Mouse (Mus musculus): ENCODE measurements around the gene H2-Q6. TPM values are rescaled to one million over a fixed set of nuclear protein-coding genes. Genes with fewer than 3 reads are reported as not detected.
"Not testable (repeated sequence)": the region's sequence is repeated elsewhere in the genome, so short reads cannot be mapped to it uniquely, and the experiment has no call there.

Gene H2-Q6
- total and polyA plus RNA-seq, 2 experiments from 2014 or later = 0.26 to 1.8 TPM

DNA sequence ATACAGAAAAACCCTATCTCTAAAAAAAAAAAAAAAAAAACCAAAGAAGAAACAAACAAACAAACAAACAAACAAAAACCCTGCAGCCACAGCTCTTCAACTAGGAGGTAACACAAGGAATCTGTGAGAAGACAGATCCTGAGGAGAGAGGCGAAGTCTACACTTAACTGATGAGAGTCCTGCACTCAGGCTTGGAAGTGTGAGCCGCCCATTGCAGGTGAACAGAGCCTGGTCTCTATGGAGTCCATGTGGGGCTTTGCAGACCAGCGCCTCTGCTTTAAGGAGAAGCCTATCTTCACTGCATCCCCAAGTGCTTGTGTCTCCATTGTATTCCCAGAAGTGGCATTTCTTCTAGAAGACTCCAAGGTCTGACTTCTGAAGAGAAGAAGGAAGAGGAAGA lies 544 bp upstream of the H2-Q6 start:
- H3K27me3 ChIP-seq (ENCODE audit: control insufficient read depth, insufficient read depth, low read length) = peaks cover 24% of the 10 kb centered on the region
- H3K4me1 ChIP-seq (ENCODE audit: control insufficient read depth, insufficient read depth); H3K36me3 ChIP-seq (replicated peaks; ENCODE audit: control insufficient read depth, insufficient read depth, low read length); H3K4me3 ChIP-seq (ENCODE audit: low read depth, low read length); H3K9ac ChIP-seq (replicated peaks; ENCODE audit: low read depth, low read length); DNase-seq (ENCODE audit: low spot score); H3K9me3 ChIP-seq (replicated peaks; ENCODE audit: control insufficient read depth, low read length); H3K27ac ChIP-seq (ENCODE audit: low read depth); ATAC-seq (ENCODE audit: insufficient read depth, low read depth); H3K4me2 ChIP-seq (ENCODE audit: low read depth, low read length): not testable (repeated sequence)
- WGBS = 81% methylated on average over 3 of the region's 3 CpGs

GRCm38 (mm10) chr17:35425474-35425873 lies 824 bp downstream of the H2-Q6 start:
- not testable (repeated sequence) for H3K27ac ChIP-seq (ENCODE audit: low read depth); H3K9ac ChIP-seq (replicated peaks; ENCODE audit: low read depth, low read length); DNase-seq (ENCODE audit: low spot score); H3K4me1 ChIP-seq (ENCODE audit: control insufficient read depth, insufficient read depth); H3K36me3 ChIP-seq (replicated peaks; ENCODE audit: control insufficient read depth, insufficient read depth, low read length); H3K9me3 ChIP-seq (replicated peaks; ENCODE audit: control insufficient read depth, low read length); ATAC-seq (ENCODE audit: insufficient read depth, low read depth)
- peaks cover 26% of the 10 kb centered on the region for H3K27me3 ChIP-seq (ENCODE audit: control insufficient read depth, insufficient read depth, low read length)
- peak overlapping the region; percentile 59 for H3K4me2 ChIP-seq (ENCODE audit: low read depth, low read length)
- peak overlapping the region; percentile 41 for H3K4me3 ChIP-seq (ENCODE audit: low read depth, low read length)
- WGBS = 17% methylated on average over 25 of the region's 28 CpGs

DNA sequence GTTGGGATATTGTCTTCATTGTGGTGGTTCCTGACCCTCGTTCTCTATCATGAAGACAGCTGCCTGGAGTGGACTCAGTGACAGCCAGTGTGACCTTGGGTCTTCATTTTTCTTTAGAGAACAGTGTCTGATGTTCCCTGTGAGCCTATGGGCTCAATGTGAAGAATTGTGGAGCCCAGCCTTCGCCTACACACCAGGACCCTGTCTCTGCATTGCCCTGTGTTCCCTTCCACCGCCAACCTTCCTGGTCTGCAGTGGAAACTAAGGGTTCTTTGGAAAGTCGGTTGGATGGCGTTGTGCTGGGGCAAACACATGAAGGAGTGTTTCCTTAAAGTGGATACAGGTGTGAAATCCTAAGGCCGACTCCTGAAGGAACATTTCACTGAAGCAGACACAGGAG lies 4.2 kb downstream of the H2-Q6 start:
- H3K36me3 ChIP-seq (replicated peaks; ENCODE audit: control insufficient read depth, insufficient read depth, low read length); H3K4me1 ChIP-seq (ENCODE audit: control insufficient read depth, insufficient read depth); H3K9ac ChIP-seq (replicated peaks; ENCODE audit: low read depth, low read length); H3K4me2 ChIP-seq (ENCODE audit: low read depth, low read length); H3K4me3 ChIP-seq (ENCODE audit: low read depth, low read length); ATAC-seq (ENCODE audit: insufficient read depth, low read depth); H3K27ac ChIP-seq (ENCODE audit: low read depth); DNase-seq (ENCODE audit: low spot score); H3K9me3 ChIP-seq (replicated peaks; ENCODE audit: control insufficient read depth, low read length): not testable (repeated sequence)
- peaks cover 18% of the 10 kb centered on the region for H3K27me3 ChIP-seq (ENCODE audit: control insufficient read depth, insufficient read depth, low read length)
- WGBS = 80% methylated on average over 6 of the region's 6 CpGs

DNA sequence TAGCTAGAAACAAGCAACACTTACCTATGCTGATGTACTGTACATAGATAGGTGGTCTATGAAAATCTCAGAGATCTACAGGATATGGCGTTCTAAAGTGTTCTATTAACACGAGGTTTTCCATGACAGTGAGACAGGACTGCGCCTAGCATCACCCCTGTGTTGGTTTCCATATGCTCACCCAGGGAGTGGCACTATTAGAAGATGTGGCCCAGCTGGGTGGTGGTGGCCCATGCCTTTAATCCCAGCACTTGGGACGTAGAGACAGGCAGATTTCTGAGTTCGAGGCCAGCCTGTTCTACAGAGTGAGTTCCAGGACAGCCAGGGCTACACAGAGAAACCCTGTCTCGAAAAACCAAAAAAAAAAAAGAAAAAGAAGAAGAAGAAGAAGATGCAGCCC lies 6.0 kb downstream of the H2-Q6 start:
- H3K4me3 ChIP-seq (ENCODE audit: low read depth, low read length); H3K9me3 ChIP-seq (replicated peaks; ENCODE audit: control insufficient read depth, low read length); H3K9ac ChIP-seq (replicated peaks; ENCODE audit: low read depth, low read length); H3K27me3 ChIP-seq (ENCODE audit: control insufficient read depth, insufficient read depth, low read length); H3K4me1 ChIP-seq (ENCODE audit: control insufficient read depth, insufficient read depth); H3K27ac ChIP-seq (ENCODE audit: low read depth); DNase-seq (ENCODE audit: low spot score); H3K4me2 ChIP-seq (ENCODE audit: low read depth, low read length); H3K36me3 ChIP-seq (replicated peaks; ENCODE audit: control insufficient read depth, insufficient read depth, low read length); ATAC-seq (ENCODE audit: insufficient read depth, low read depth): not testable (repeated sequence)
- 77% methylated on average over 6 of the region's 6 CpGs for WGBS

- not testable (repeated sequence) for H3K27me3 ChIP-seq (ENCODE audit: control insufficient read depth, insufficient read depth, low read length); H3K9ac ChIP-seq (replicated peaks; ENCODE audit: low read depth, low read length); H3K4me2 ChIP-seq (ENCODE audit: low read depth, low read length); ATAC-seq (ENCODE audit: insufficient read depth, low read depth); H3K36me3 ChIP-seq (replicated peaks; ENCODE audit: control insufficient read depth, insufficient read depth, low read length); H3K4me1 ChIP-seq (ENCODE audit: control insufficient read depth, insufficient read depth); DNase-seq (ENCODE audit: low spot score); H3K27ac ChIP-seq (ENCODE audit: low read depth); H3K4me3 ChIP-seq (ENCODE audit: low read depth, low read length); H3K9me3 ChIP-seq (replicated peaks; ENCODE audit: control insufficient read depth, low read length)
- 70% methylated on average over 2 of the region's 3 CpGs for WGBS
These were observed 7.5 kb downstream of the H2-Q6 start for GRCm38 (mm10) chr17:35432167-35432566.

GRCm38 (mm10) chr17:35434836-35435235 lies 10.2 kb downstream of the H2-Q6 start:
- H3K9me3 ChIP-seq (replicated peaks; ENCODE audit: control insufficient read depth, low read length); H3K27ac ChIP-seq (ENCODE audit: low read depth); H3K9ac ChIP-seq (replicated peaks; ENCODE audit: low read depth, low read length); DNase-seq (ENCODE audit: low spot score); H3K4me1 ChIP-seq (ENCODE audit: control insufficient read depth, insufficient read depth); H3K4me2 ChIP-seq (ENCODE audit: low read depth, low read length); H3K36me3 ChIP-seq (replicated peaks; ENCODE audit: control insufficient read depth, insufficient read depth, low read length); H3K4me3 ChIP-seq (ENCODE audit: low read depth, low read length); ATAC-seq (ENCODE audit: insufficient read depth, low read depth): not testable (repeated sequence)
- peak; percentile 60 for TF ChIP-seq CTCF (IDR thresholded peaks at IDR 0.05; ENCODE audit: low read depth)
- H3K27me3 ChIP-seq (ENCODE audit: control insufficient read depth, insufficient read depth, low read length) = peaks cover 13% of the 10 kb centered on the region
- WGBS = 7% methylated on average over 8 of the region's 8 CpGs

GRCm38 (mm10) chr17:35435577-35435976 lies 10.9 kb downstream of the H2-Q6 start:
- 68% methylated on average over 3 of the region's 3 CpGs for WGBS
- not testable (repeated sequence) for H3K36me3 ChIP-seq (replicated peaks; ENCODE audit: control insufficient read depth, insufficient read depth, low read length)

GRCm38 (mm10) chr17:35437386-35437936 lies 12.8 kb downstream of the H2-Q6 start:
- WGBS = 37% methylated on average over 1 of the region's 1 CpGs
- not testable (repeated sequence) for DNase-seq (ENCODE audit: low spot score); H3K36me3 ChIP-seq (replicated peaks; ENCODE audit: control insufficient read depth, insufficient read depth, low read length); ATAC-seq (ENCODE audit: insufficient read depth, low read depth); H3K9me3 ChIP-seq (replicated peaks; ENCODE audit: control insufficient read depth, low read length); H3K4me3 ChIP-seq (ENCODE audit: low read depth, low read length); H3K4me1 ChIP-seq (ENCODE audit: control insufficient read depth, insufficient read depth); H3K27ac ChIP-seq (ENCODE audit: low read depth); H3K9ac ChIP-seq (replicated peaks; ENCODE audit: low read depth, low read length); H3K4me2 ChIP-seq (ENCODE audit: low read depth, low read length)
- peaks cover 16% of the 10 kb centered on the region for H3K27me3 ChIP-seq (ENCODE audit: control insufficient read depth, insufficient read depth, low read length)

More at GRCm38 (mm10) chr17:35435577-35435976, 10.9 kb downstream of the H2-Q6 start:
- not testable (repeated sequence) for H3K4me1 ChIP-seq (ENCODE audit: control insufficient read depth, insufficient read depth); H3K9me3 ChIP-seq (replicated peaks; ENCODE audit: control insufficient read depth, low read length); DNase-seq (ENCODE audit: low spot score); H3K27ac ChIP-seq (ENCODE audit: low read depth); H3K4me2 ChIP-seq (ENCODE audit: low read depth, low read length); H3K9ac ChIP-seq (replicated peaks; ENCODE audit: low read depth, low read length); ATAC-seq (ENCODE audit: insufficient read depth, low read depth); H3K4me3 ChIP-seq (ENCODE audit: low read depth, low read length)
- peaks cover 16% of the 10 kb centered on the region for H3K27me3 ChIP-seq (ENCODE audit: control insufficient read depth, insufficient read depth, low read length)

DNA sequence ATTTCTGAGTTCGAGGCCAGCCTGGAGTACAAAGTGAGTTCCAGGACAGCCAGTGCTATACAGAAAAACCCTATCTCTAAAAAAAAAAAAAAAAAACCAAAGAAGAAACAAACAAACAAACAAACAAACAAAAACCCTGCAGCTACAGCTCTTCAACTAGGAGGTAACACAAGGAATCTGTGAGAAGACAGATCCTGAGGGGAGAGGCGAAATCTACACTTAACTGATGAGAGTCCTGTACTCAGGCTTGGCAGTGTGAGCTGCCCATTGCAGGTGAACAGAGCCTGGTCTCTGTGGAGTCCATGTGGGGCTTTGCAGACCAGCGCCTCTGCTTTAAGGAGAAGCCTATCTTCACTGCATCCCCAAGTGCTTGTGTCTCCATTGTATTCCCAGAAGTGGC lies 13.7 kb downstream of the H2-Q6 start:
- not testable (repeated sequence) for H3K27ac ChIP-seq (ENCODE audit: low read depth); H3K36me3 ChIP-seq (replicated peaks; ENCODE audit: control insufficient read depth, insufficient read depth, low read length); DNase-seq (ENCODE audit: low spot score); H3K4me1 ChIP-seq (ENCODE audit: control insufficient read depth, insufficient read depth); ATAC-seq (ENCODE audit: insufficient read depth, low read depth); H3K9me3 ChIP-seq (replicated peaks; ENCODE audit: control insufficient read depth, low read length); H3K4me2 ChIP-seq (ENCODE audit: low read depth, low read length); H3K9ac ChIP-seq (replicated peaks; ENCODE audit: low read depth, low read length); H3K4me3 ChIP-seq (ENCODE audit: low read depth, low read length)
- WGBS = 73% methylated on average over 2 of the region's 3 CpGs
- peaks cover 16% of the 10 kb centered on the region for H3K27me3 ChIP-seq (ENCODE audit: control insufficient read depth, insufficient read depth, low read length)

Data from heart, postnatal 0 days (tissue).